In the genomic region with DNA sequence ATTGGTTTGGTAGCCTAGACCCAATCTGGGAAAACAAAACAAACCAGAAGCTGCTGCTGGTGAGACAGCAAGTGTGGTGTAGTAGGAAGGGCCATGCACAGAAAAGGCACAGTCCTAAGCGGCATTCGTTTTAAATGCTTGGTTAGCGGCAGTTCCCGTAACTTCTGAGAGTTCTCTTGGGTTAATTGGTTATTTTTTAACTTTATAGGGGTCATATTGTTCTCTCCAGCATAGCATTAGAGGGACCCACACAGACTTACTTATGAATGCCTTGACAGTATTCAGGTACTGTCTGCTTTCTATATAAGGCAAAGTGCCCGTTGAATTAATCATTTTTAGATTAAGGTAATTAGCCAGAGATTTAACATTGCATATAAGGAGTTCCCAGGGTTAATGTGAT, we compare ENCODE assay signal across 21 mouse cellular contexts. TPM values are rescaled to one million over a fixed set of nuclear protein-coding genes. Genes with fewer than 3 reads are reported as not detected.
DNase-seq lines count a peak whose midpoint lies in the region; ATAC-seq and TF ChIP-seq lines count a peak whose summit lies in the region.
"Had no signal": no experiment of that assay in that cellular context is flagged by ENCODE, and none has a peak within 500 bp of the region (broad histone marks: within the 10 kb centered on the region; RNA-seq: fewer than 3 reads in every experiment).

No protein-coding gene starts in this region.

- TF ChIP-seq POLR2A in kidney, adult 2 months (IDR thresholded peaks at IDR 0.05; ENCODE audit: low read depth, low read length) = no peak

- H3K9ac ChIP-seq in kidney, embryonic 15.5 days = no peak overlapping the region
- H3K9ac ChIP-seq: embryonic facial prominence, embryonic 15.5 days; hindbrain, embryonic 13.5 days had no signal

- TF ChIP-seq CTCF in Patski (IDR thresholded peaks at IDR 0.05) = no peak
- TF ChIP-seq CTCF in kidney, adult 2 months (conservative IDR thresholded peaks at IDR 0.05; ENCODE audit: insufficient read depth, insufficient read length, low read depth, low read length) = no peak

- WGBS in kidney, adult 2 months = 34% methylated on average over 5 of the region's 5 CpGs
- 57% methylated on average over 5 of the region's 5 CpGs for WGBS in kidney, embryonic 15.5 days

- in situ Hi-C loops in Patski (cut with MboI; ENCODE audit: low pct_unique_long_range_greater_than_20kb) = no loop called here

- CTCF ChIA-PET in Patski (lab: Charles Lee) = interaction anchor here (1.0 to 1.4 kb wide), 4 partner anchors 21 to 34 kb away, joined by 3 to 4 read pairs (median 4); no protein-coding TSS in a partner anchor

- peak overlapping the region; percentile 69 for H3K27ac ChIP-seq in kidney, adult 2 months (ENCODE audit: insufficient read depth, low read depth, low read length)
- peak overlapping the region; percentile 81 for H3K27ac ChIP-seq in kidney, embryonic 15.5 days
- H3K27ac ChIP-seq: embryonic facial prominence, embryonic 15.5 days; forebrain, embryonic 10.5 days; hindbrain, embryonic 13.5 days had no signal

- POLR2A ChIA-PET in Patski (lab: Charles Lee) = interaction anchor here (0.6 to 1.2 kb wide), 3 partner anchors 25 to 636 kb away, joined by 4 to 5 read pairs (median 4); no protein-coding TSS in a partner anchor

- no peaks in the 10 kb centered on the region for H3K9me3 ChIP-seq in kidney, embryonic 15.5 days (replicated peaks)
- H3K9me3 ChIP-seq: embryonic facial prominence, embryonic 15.5 days; forebrain, embryonic 10.5 days; hindbrain, embryonic 13.5 days had no signal

- H3K27me3 ChIP-seq in Patski = no peaks in the 10 kb centered on the region
- no peaks in the 10 kb centered on the region for H3K27me3 ChIP-seq in kidney, adult 2 months (replicated peaks; ENCODE audit: control insufficient read depth, insufficient read depth, low read length)
- H3K27me3 ChIP-seq in kidney, embryonic 15.5 days = no peaks in the 10 kb centered on the region
- H3K27me3 ChIP-seq: CH12.LX; embryonic facial prominence, embryonic 15.5 days; hindbrain, embryonic 13.5 days had no signal

- peak; percentile 60 for DNase-seq in Patski (ENCODE audit: low read depth, low spot score)
- DNase-seq in kidney, adult 2 months = peak; percentile 80
- peak; percentile 65 for DNase-seq in kidney, postnatal 14 days
- no peak for DNase-seq in adrenal gland, postnatal 10 days
- no peak for DNase-seq in cerebellum, postnatal 14 days
- DNase-seq: adrenal gland, postnatal 14 days; cerebellum, adult 18-20 months; cerebellum, adult 9-11 months; embryo, embryonic 11 days; gastrocnemius, postnatal 36 days; heart, postnatal 10 days; heart, postnatal 4 days had no signal

- ATAC-seq in Patski = peak; percentile 83
- peak; percentile 76 for ATAC-seq in kidney, embryonic 15.5 days (replicated peaks; ENCODE audit: low FRiP score)
- ATAC-seq in activated CD4-positive, CD25-positive, alpha-beta regulatory T cell, adult 4 months = no peak
- ATAC-seq: forebrain, embryonic 14.5 days had no signal

- peaks cover 14% of the 10 kb centered on the region for H3K4me1 ChIP-seq in kidney, adult 2 months (ENCODE audit: control insufficient read depth, insufficient read depth, low read length)
- peaks cover 20% of the 10 kb centered on the region for H3K4me1 ChIP-seq in kidney, embryonic 15.5 days
- H3K4me1 ChIP-seq: embryonic facial prominence, embryonic 15.5 days; forebrain, embryonic 10.5 days; hindbrain, embryonic 13.5 days had no signal

- no peak overlapping the region for H3K4me3 ChIP-seq in kidney, adult 2 months (ENCODE audit: insufficient read depth, low read depth, low read length)
- H3K4me3 ChIP-seq in kidney, embryonic 15.5 days (replicated peaks) = no peak overlapping the region
- H3K4me3 ChIP-seq: embryonic facial prominence, embryonic 15.5 days; erythroblast, embryonic 14.5 days; forebrain, embryonic 10.5 days; hindbrain, embryonic 13.5 days had no signal

- H3K36me3 ChIP-seq in kidney, adult 2 months (ENCODE audit: control insufficient read depth, insufficient read depth, low read length) = no peaks in the 10 kb centered on the region
- no peaks in the 10 kb centered on the region for H3K36me3 ChIP-seq in kidney, embryonic 15.5 days
- H3K36me3 ChIP-seq: embryonic facial prominence, embryonic 15.5 days; forebrain, embryonic 10.5 days; hindbrain, embryonic 13.5 days had no signal

- no peak overlapping the region for H3K4me2 ChIP-seq in kidney, embryonic 15.5 days
- H3K4me2 ChIP-seq: embryonic facial prominence, embryonic 15.5 days; hindbrain, embryonic 13.5 days had no signal

RNA-seq across cellular contexts. Expression of a gene that starts 35.5 kb away (rescaled TPM):
- 296 TPM for polyA plus RNA-seq in Patski (2021)
- polyA plus RNA-seq in kidney, adult 2 months (2012; rRNA removed) = 1.4 and 1.6 TPM in 2 replicates
- 40.0 and 45.1 TPM in 2 replicates for polyA plus RNA-seq in kidney, embryonic 15.5 days (2015; fragmentation: Nextera tagmentation; extraction: Ambion mirVana)
- total RNA-seq in adrenal gland, postnatal 10 days (2021) = under 1 TPM; 0.58 to 0.99 TPM
- not detected for polyA plus RNA-seq in activated CD4-positive, CD25-positive, alpha-beta regulatory T cell, adult 4 months (2017; shearing (Covaris generic))
- total RNA-seq: CH12.LX; common myeloid progenitor, adult 5-6 weeks had no signal
- polyA plus RNA-seq: erythroblast, embryonic 14.5 days had no signal

Comparison
In these comparisons a context has a peak if more than half of its experiments do, and no peak if none do; other contexts are left out.
1. RNA of a gene that starts 35.5 kb away (polyA plus RNA-seq): 296 TPM in Patski (single experiment) and 40.0 to 45.1 TPM in kidney, embryonic 15.5 days; 1.4 to 1.6 TPM in kidney, adult 2 months and not detected in activated CD4-positive, CD25-positive, alpha-beta regulatory T cell, adult 4 months; every median in the first group is over 10 times any median in the second.
2. DNase-seq: peak in Patski (single experiment), kidney, adult 2 months (single experiment) and kidney, postnatal 14 days (single experiment); none in adrenal gland, postnatal 10 days (single experiment) and cerebellum, postnatal 14 days (0 of 2).